Mouse (Mus musculus): Measurements from ENCODE around the gene Ufd1. TPM values are rescaled to one million over a fixed set of nuclear protein-coding genes. Genes with fewer than 3 reads are reported as not detected.

Ufd1 gene
- polyA plus RNA-seq, 1 experiment from 2014 or later: 96.4 TPM

- peaks cover 10% of the 10 kb centered on the region for H3K4me1 ChIP-seq
- peak within 1 kb of the TSS; percentile 97 for H3K27ac ChIP-seq (replicated peaks)
- peak; percentile 94 for DNase-seq (ENCODE audit: low spot score)
- WGBS: under 1% methylated on average over 93 of the region's 93 CpGs
- H3K9me3 ChIP-seq (replicated peaks): no peaks in the 10 kb centered on the region
- H3K36me3 ChIP-seq: peaks cover 63% of the 10 kb centered on the region
- no peaks in the 10 kb centered on the region for H3K27me3 ChIP-seq (ENCODE audit: low read depth, poor library complexity, severe bottlenecking)
- peak within 1 kb of the TSS; percentile 97 for H3K4me3 ChIP-seq
Measured at GRCm38 (mm10) chr16:18876442-18877308, 65.1 kb downstream of the Ufd1 start, which contains the start of the genes Mrpl40 and Hira. Gene Mrpl40, minus strand, starts transcription at chr16:18876862. Gene Hira, plus strand, starts transcription at chr16:18877037.

GRCm38 (mm10) chr16:18877386-18878090 is 66.0 kb downstream of the Ufd1 start:
- H3K4me3 ChIP-seq: peak overlapping the region; percentile 97
- peaks cover 10% of the 10 kb centered on the region for H3K4me1 ChIP-seq
- H3K9me3 ChIP-seq (replicated peaks): 0 out of 2 replicates have a peak, but pooled peaks cover under 1% of the 10 kb centered on the region
- H3K27me3 ChIP-seq (ENCODE audit: low read depth, poor library complexity, severe bottlenecking): no peaks in the 10 kb centered on the region
- peak overlapping the region; percentile 97 for H3K27ac ChIP-seq (replicated peaks)
- WGBS: under 1% methylated on average over 43 of the region's 43 CpGs
- peaks cover 63% of the 10 kb centered on the region for H3K36me3 ChIP-seq
- DNase-seq (ENCODE audit: low spot score): peak; percentile 81

- H3K36me3 ChIP-seq: peaks cover 63% of the 10 kb centered on the region
Measured at GRCm38 (mm10) chr16:18878091-18878720, 66.6 kb downstream of the Ufd1 start.

GRCm38 (mm10) chr16:18884044-18884443 is 72.5 kb downstream of the Ufd1 start:
- Histone ChIP-seq H3K9me3 (replicated peaks) (0 out of 2 replicates have a peak, but pooled peaks cover 5% of the 10 kb centered on the region), H3K36me3 (peaks cover 80% of the 10 kb centered on the region), H3K4me3 (no peak overlapping the region), H3K27ac (replicated peaks) (no peak overlapping the region), H3K4me1 (no peaks in the 10 kb centered on the region), H3K27me3 (ENCODE audit: low read depth, poor library complexity, severe bottlenecking) (no peaks in the 10 kb centered on the region)
- no peak for DNase-seq (ENCODE audit: low spot score)

More at GRCm38 (mm10) chr16:18878091-18878720, 66.6 kb downstream of the Ufd1 start:
- Histone ChIP-seq H3K4me3 (peak overlapping the region; percentile 97), H3K27me3 (ENCODE audit: low read depth, poor library complexity, severe bottlenecking) (no peaks in the 10 kb centered on the region), H3K9me3 (replicated peaks) (0 out of 2 replicates have a peak, but pooled peaks cover 5% of the 10 kb centered on the region), H3K4me1 (peaks cover 10% of the 10 kb centered on the region), H3K27ac (replicated peaks) (peak overlapping the region; percentile 97)
- 34% methylated on average over 20 of the region's 20 CpGs for WGBS
- no peak for DNase-seq (ENCODE audit: low spot score)

Other genes with a start within 250 kb of the Ufd1 start
- 0.97 and 1.7 TPM in 2 replicates for gene Tbx1, start 221.1 kb upstream of the Ufd1 start, polyA plus RNA-seq (2016; fragmentation: Nextera tagmentation; extraction: Ambion mirVana)
- gene Gp1bb, start 189.4 kb upstream of the Ufd1 start, polyA plus RNA-seq (2016; fragmentation: Nextera tagmentation; extraction: Ambion mirVana): 4.5 and 4.6 TPM in 2 replicates
- gene Gm49601, start 185.4 kb upstream of the Ufd1 start, polyA plus RNA-seq (2016; fragmentation: Nextera tagmentation; extraction: Ambion mirVana): 3.7 and 5.8 TPM in 2 replicates
- gene Sept5, start 181.8 kb upstream of the Ufd1 start, polyA plus RNA-seq (2016; fragmentation: Nextera tagmentation; extraction: Ambion mirVana): 31.2 and 42.8 TPM in 2 replicates
- 29.5 and 29.9 TPM in 2 replicates for gene Cldn5, start 34.9 kb upstream of the Ufd1 start, polyA plus RNA-seq (2016; fragmentation: Nextera tagmentation; extraction: Ambion mirVana)
- gene Cdc45, start 208 bp downstream of the Ufd1 start, polyA plus RNA-seq (2016; fragmentation: Nextera tagmentation; extraction: Ambion mirVana): 66.8 and 76.4 TPM in 2 replicates
- gene 2510002D24Rik, start 24.8 kb downstream of the Ufd1 start, polyA plus RNA-seq (2016; fragmentation: Nextera tagmentation; extraction: Ambion mirVana): 25.7 and 26.6 TPM in 2 replicates
- gene Gm28539, start 24.8 kb downstream of the Ufd1 start, polyA plus RNA-seq (2016; fragmentation: Nextera tagmentation; extraction: Ambion mirVana): not detected in 2 replicates
- gene Mrpl40, start 65.1 kb downstream of the Ufd1 start, polyA plus RNA-seq (2016; fragmentation: Nextera tagmentation; extraction: Ambion mirVana): 126 and 136 TPM in 2 replicates
- 21.2 and 24.8 TPM in 2 replicates for gene Hira, start 65.3 kb downstream of the Ufd1 start, polyA plus RNA-seq (2016; fragmentation: Nextera tagmentation; extraction: Ambion mirVana)

Data from midbrain, embryonic 10.5 days (tissue).